Mouse (Mus musculus) urinary bladder, postnatal 14 days (tissue): ENCODE results near the gene Olfr1417.

Source experiments
- DNase-seq: peaks from one replicate; pipeline ENCODE4 v3.0.0; 2021; ENCODE audit warnings: low spot score

The Olfr1417 gene

GRCm38 (mm10) chr19:11810003-11810758 lies 28.8 kb downstream of the Olfr1417 start:
- DNase-seq, result no peak

DNA sequence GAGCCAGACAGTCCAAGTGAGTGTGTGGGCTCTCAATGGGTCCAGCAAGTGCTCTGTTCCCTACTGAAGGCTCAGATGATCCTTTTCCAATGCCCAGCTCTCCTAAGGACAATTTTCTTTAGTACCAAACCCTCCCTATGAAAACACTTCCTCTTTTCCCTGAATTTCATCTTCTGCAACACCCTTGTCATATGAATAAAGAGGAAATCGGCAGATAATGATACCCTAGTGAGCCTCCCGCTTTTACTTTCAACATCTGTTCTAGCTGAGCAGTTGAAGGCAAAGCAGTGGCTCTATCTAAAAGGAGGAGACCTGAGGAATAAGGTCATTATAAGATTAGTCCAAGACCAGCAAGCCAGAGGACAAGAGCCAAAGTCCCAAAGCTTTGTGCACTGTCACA lies 30.6 kb downstream of the Olfr1417 start:
- no peak for DNase-seq

- DNase-seq, result no peak
Observed at GRCm38 (mm10) chr19:11807822-11808221, 31.2 kb downstream of the Olfr1417 start.

- no peak for DNase-seq
Observed at GRCm38 (mm10) chr19:11807251-11807650, 31.8 kb downstream of the Olfr1417 start.

DNA sequence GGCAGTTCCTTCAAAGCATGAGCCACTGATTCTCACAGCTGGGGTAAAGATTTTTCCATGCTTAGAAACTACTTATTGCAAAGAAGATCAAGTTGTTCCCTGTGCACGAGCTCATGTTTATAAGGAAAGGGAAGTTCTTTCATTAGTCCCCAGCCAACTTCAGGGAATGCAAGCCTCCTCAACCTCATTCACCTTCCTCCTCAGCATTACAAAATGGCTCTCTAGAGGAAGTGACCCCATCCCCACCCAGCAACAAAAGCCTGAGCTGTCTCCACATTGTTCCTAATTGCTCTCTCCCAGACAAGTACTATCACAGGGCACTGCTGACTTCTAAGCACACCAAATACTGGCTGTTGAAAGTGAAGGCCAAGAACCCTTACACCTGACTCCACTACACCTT lies 34.6 kb downstream of the Olfr1417 start:
- DNase-seq, result no peak

DNA sequence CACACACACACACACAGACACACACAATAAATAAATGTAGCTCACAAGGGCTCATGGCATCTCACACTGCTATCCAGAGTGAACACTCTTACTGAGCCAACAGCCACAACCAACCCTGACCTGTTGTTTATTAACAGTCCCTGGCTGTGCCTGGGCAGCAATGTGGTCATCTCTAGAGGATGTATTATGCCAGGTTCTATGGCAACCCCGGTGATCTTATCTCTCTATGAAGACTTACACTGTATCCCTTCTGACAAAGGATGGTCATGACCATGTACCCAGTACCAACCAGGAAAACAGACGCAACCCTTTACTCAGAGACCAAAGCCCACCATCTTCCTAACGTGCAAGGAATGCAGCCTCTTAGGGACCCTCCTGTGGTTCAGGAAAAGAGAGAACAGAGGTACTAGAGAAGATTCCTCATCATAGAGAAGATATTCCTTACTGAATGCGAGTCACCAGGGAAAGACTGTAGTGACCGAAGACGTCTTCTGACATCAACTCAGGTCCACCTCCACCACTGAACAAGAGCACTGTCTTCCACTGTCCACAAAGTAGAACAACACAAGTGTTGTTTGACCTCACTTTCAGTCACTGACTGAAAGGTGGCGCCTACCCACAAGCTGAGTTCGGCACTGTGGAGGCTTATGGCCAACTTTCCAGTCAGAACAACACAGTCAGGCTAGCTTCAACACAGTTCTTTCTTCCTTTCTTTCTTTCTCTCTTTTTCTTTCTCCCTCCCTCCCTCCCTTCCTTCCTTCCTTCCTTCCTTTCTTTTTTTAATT lies 38.3 kb downstream of the Olfr1417 start:
- DNase-seq, result no peak

GRCm38 (mm10) chr19:11794447-11794846 lies 44.6 kb downstream of the Olfr1417 start:
- no peak for DNase-seq

- no peak for DNase-seq
Observed at GRCm38 (mm10) chr19:11793741-11794359, 45.2 kb downstream of the Olfr1417 start.

- no peak for DNase-seq
Observed at GRCm38 (mm10) chr19:11791825-11792224, 47.2 kb downstream of the Olfr1417 start.

DNA sequence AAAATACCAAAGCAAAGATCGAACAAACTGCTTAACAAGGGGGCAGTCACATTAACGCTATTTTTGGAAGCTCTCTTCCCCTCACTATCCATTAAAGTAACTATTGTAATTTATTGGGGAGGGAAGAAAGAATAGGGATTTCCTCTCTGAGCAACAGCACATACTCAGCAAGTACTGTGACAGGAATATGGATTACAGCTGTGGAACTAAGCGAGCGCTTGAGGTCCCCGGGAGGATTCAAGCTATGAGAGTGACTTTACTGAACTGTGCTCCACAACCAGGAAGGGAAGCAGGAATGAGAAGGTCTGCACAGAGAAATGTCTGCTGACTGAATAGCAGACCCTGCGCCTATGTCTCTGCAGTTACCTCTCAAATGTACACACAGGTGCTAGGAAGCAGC lies 50.1 kb downstream of the Olfr1417 start:
- no peak for DNase-seq

DNA sequence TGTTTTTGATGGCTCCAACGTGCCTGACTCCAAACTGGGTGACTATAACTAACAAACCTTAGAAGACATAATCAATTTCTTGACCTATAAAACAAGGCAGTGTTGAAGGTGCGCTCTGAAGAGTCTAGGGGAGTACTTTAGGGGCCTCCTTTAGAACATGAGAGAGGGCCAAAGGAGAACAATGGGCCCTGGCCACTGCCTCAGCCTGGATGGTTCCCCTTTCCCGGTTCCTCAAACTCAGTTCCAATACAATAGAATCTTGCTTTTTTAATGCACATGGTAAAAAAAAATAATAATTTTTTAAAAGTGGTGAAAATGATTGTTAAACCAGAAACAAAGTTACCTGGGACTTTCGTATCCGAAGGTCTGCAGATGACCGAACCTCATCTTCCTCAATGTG lies 51.2 kb downstream of the Olfr1417 start:
- DNase-seq, result no peak

DNA sequence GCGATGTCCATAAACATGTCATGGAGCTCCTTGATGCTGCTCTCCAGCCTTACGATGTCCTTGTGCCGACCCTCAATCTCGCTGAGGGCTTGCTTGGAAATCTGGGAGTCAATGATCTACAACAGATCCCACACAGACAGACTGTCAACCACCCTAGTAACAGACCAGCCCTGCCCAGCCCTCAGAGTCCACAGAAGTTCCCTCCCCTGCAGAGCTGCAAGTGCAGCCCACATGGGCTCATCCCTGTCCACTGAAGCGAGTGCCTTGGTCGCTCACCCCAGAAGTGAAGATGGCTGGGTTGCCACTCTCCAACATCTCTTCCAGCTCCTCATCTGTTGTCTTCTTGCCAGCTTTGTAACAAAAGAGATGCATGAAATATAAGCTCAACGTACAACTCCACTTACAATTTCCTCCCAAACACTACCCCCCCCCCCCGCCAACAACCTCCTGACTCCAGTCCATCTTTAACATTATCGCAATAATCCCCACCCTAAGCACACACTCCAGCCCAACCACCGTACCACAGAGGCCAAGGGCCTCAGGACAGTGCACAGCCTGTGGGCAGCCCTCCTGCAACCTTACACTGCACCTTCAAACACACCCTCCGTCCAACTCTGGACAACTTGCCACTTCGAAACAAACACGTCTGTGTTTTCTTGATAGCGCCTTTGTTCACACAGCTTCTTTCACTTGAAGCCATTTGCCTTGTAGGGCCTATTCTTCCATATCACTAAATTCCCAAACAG lies 53.4 kb downstream of the Olfr1417 start:
- no peak for DNase-seq

- DNase-seq, result peak; percentile 63
Observed at GRCm38 (mm10) chr19:11777191-11777865, 61.7 kb downstream of the Olfr1417 start.
